Mouse (Mus musculus): ENCODE results near the gene Paf1. TPM values are rescaled to one million over a fixed set of nuclear protein-coding genes. Genes with fewer than 3 reads are reported as not detected.
A peak's percentile ranks its signal among the peaks of the same experiment; 100 is the strongest.

Gene Paf1
- polyA plus RNA-seq, 1 experiment: 78.4 TPM

DNA sequence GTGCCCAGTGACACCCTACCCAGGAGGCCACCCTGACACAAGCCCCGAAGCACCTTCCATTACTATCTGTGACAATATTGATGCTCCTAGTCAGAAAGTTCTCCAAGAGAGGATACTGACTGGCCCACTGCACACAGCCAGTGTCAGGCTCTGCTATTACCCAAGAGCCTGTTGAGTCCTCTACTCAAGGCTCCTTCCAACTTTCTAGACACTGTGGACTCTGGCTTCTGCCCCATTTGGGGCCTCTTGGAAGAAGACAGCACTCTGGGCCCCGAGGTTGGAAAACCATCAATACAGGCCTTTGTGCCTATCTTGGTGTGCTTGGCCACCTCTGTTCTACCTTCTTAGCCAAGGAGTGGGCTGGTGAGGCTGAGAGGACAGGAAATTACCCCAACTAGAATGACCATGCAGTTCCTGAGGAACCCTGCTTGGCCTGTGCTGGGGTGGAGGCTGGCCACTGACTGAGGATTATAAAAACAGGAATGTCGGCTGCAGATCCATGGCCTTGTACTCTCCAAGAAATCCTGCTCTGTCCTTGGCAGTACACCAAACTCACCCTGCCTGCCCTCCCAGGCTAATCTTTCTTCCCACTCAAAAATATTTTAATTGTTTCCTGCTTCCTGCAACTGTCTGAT is 18.2 kb downstream of the Paf1 start:
- H3K4me1 ChIP-seq (ENCODE audit: control insufficient read depth, insufficient read depth, low read length): peaks cover 6% of the 10 kb centered on the region; the same call in 1 of the 2 replicates
- peak; percentile 86 for DNase-seq
- peak overlapping the region; percentile 59 for H3K27ac ChIP-seq (ENCODE audit: insufficient read depth, low read depth, low read length)
- 63% methylated on average over 3 of the region's 3 CpGs for WGBS
- TF ChIP-seq POLR2A (IDR thresholded peaks at IDR 0.05; ENCODE audit: low read depth, low read length) (no peak), CTCF (conservative IDR thresholded peaks at IDR 0.05; ENCODE audit: insufficient read depth, insufficient read length, low read depth, low read length) (no peak)
- no peaks in the 10 kb centered on the region; the same call in 1 of the 2 replicates for H3K36me3 ChIP-seq (ENCODE audit: control insufficient read depth, insufficient read depth, low read length)
- no peaks in the 10 kb centered on the region for H3K27me3 ChIP-seq (replicated peaks; ENCODE audit: control insufficient read depth, insufficient read depth, low read length)
- H3K4me3 ChIP-seq (ENCODE audit: insufficient read depth, low read depth, low read length): no peak overlapping the region

DNA sequence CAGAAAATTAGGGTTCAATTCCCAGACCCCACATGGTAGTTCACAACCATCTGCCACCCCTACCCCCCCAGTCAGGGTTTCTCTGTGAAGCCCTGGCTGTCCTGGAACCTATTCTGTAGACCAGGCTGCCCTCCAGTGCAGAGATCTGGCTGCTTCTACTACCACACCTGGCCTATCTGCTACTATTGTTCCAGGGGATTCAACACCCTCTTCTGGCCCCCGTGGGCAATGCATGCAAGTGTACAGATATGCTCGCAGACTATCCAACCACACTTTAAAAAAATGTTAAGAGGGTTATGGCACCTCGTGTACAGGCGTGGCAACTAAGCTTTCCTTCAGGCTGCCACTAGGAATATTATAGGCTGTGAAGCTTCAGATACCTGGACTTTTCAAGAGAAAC is 20.1 kb downstream of the Paf1 start:
- Histone ChIP-seq H3K27me3 (replicated peaks; ENCODE audit: control insufficient read depth, insufficient read depth, low read length) (no peaks in the 10 kb centered on the region), H3K27ac (ENCODE audit: insufficient read depth, low read depth, low read length) (no peak overlapping the region), H3K4me3 (ENCODE audit: insufficient read depth, low read depth, low read length) (no peak overlapping the region), H3K36me3 (ENCODE audit: control insufficient read depth, insufficient read depth, low read length) (no peaks in the 10 kb centered on the region; the same call in 1 of the 2 replicates), H3K4me1 (ENCODE audit: control insufficient read depth, insufficient read depth, low read length) (peaks cover 6% of the 10 kb centered on the region; the same call in 1 of the 2 replicates)
- 86% methylated on average over 4 of the region's 4 CpGs for WGBS
- no peak for DNase-seq
- TF ChIP-seq CTCF (conservative IDR thresholded peaks at IDR 0.05; ENCODE audit: insufficient read depth, insufficient read length, low read depth, low read length) (no peak), POLR2A (IDR thresholded peaks at IDR 0.05; ENCODE audit: low read depth, low read length) (no peak)

DNA sequence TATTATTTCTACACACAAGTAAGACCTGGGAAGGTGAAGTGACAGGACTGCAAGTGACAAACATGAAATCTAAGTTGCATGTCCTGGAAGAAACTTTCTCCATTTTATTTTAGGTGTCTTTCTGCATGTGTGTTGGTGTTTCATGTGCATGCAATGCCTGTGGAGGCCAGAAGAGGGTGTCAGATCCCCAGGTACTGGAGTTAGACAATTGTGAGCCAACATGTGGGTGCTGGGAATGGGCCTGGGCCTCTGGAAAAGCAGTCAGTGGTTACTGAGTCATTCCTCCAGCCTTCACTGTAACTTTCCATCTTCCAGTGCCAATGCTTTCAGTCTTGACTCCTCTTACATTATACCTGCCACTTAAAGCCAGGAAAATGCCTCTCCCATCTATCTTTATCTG is 24.6 kb downstream of the Paf1 start:
- no peak overlapping the region for H3K4me3 ChIP-seq (ENCODE audit: insufficient read depth, low read depth, low read length)
- TF ChIP-seq POLR2A (IDR thresholded peaks at IDR 0.05; ENCODE audit: low read depth, low read length): no peak
- 0 out of 2 replicates have a peak, but pooled peaks have one; percentile 12 for TF ChIP-seq CTCF (conservative IDR thresholded peaks at IDR 0.05; ENCODE audit: insufficient read depth, insufficient read length, low read depth, low read length)
- no peak overlapping the region for H3K27ac ChIP-seq (ENCODE audit: insufficient read depth, low read depth, low read length)
- H3K4me1 ChIP-seq (ENCODE audit: control insufficient read depth, insufficient read depth, low read length): 0 out of 2 replicates have a peak, but pooled peaks cover 4% of the 10 kb centered on the region
- no peaks in the 10 kb centered on the region for H3K27me3 ChIP-seq (replicated peaks; ENCODE audit: control insufficient read depth, insufficient read depth, low read length)
- DNase-seq: no peak
- no peaks in the 10 kb centered on the region; the same call in 1 of the 2 replicates for H3K36me3 ChIP-seq (ENCODE audit: control insufficient read depth, insufficient read depth, low read length)

DNA sequence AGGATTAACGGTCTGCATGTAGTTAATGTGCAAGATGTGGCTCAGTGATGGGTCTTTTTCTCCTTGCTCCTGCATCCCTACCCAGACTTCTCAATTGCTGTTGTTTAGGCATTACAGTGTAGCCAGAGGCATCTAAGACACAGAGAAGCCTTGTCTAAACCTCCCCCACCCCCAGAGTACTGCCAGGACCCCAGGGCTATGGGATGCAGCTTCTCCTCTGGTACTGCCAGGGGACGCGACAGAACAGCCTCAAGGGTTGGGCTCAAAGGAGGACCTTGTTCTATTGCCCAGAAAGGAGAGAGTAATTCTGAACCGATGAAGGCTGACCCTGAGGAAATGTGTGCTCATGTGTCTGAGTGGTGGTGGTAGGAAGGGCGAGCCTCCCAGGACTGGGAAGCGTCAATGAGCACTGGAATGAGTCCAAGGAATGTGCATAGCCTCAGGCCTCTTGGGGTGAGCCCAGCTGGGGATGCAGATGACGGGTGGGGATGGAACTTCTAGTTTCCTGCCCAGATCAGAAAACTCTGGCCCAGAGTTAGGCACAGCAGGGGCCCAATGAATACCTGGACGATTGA is 25.4 kb downstream of the Paf1 start:
- Histone ChIP-seq H3K4me1 (ENCODE audit: control insufficient read depth, insufficient read depth, low read length) (0 out of 2 replicates have a peak, but pooled peaks cover 4% of the 10 kb centered on the region), H3K27me3 (replicated peaks; ENCODE audit: control insufficient read depth, insufficient read depth, low read length) (no peaks in the 10 kb centered on the region), H3K27ac (ENCODE audit: insufficient read depth, low read depth, low read length) (peak overlapping the region; percentile 62), H3K36me3 (ENCODE audit: control insufficient read depth, insufficient read depth, low read length) (no peaks in the 10 kb centered on the region; the same call in 1 of the 2 replicates), H3K4me3 (ENCODE audit: insufficient read depth, low read depth, low read length) (no peak overlapping the region)
- peak; percentile 87 for DNase-seq
- WGBS: 39% methylated on average over 8 of the region's 8 CpGs
- TF ChIP-seq CTCF (conservative IDR thresholded peaks at IDR 0.05; ENCODE audit: insufficient read depth, insufficient read length, low read depth, low read length) (no peak), POLR2A (IDR thresholded peaks at IDR 0.05; ENCODE audit: low read depth, low read length) (no peak)

DNA sequence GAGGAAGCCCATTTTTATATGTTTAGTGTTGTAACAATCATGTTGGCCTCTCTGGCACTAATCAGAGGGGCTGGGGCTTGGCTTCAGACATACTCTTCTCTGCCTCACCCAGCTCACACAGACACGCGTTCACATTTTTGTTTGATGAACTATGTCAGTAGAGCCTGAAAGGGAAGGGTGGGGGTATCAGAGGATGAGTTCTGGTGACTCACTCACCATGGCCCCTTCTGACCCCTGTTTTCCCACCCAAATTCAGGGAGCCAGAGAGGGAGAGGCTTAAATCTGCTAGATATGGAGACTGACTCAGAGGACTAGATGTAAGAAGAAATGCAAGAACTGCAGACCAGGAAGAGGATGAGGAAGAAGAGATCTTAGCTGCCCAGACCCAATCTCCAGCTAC is 26.7 kb downstream of the Paf1 start:
- 0 out of 2 replicates have a peak, but pooled peaks cover 4% of the 10 kb centered on the region for H3K4me1 ChIP-seq (ENCODE audit: control insufficient read depth, insufficient read depth, low read length)
- H3K4me3 ChIP-seq (ENCODE audit: insufficient read depth, low read depth, low read length): no peak overlapping the region
- 88% methylated on average over 2 of the region's 2 CpGs for WGBS
- DNase-seq: no peak
- no peaks in the 10 kb centered on the region for H3K36me3 ChIP-seq (ENCODE audit: control insufficient read depth, insufficient read depth, low read length)
- TF ChIP-seq POLR2A (IDR thresholded peaks at IDR 0.05; ENCODE audit: low read depth, low read length) (no peak), CTCF (conservative IDR thresholded peaks at IDR 0.05; ENCODE audit: insufficient read depth, insufficient read length, low read depth, low read length) (no peak)
- peak overlapping the region; percentile 65; the same call in 1 of the 2 replicates for H3K27ac ChIP-seq (ENCODE audit: insufficient read depth, low read depth, low read length)
- no peaks in the 10 kb centered on the region for H3K27me3 ChIP-seq (replicated peaks; ENCODE audit: control insufficient read depth, insufficient read depth, low read length)

DNA sequence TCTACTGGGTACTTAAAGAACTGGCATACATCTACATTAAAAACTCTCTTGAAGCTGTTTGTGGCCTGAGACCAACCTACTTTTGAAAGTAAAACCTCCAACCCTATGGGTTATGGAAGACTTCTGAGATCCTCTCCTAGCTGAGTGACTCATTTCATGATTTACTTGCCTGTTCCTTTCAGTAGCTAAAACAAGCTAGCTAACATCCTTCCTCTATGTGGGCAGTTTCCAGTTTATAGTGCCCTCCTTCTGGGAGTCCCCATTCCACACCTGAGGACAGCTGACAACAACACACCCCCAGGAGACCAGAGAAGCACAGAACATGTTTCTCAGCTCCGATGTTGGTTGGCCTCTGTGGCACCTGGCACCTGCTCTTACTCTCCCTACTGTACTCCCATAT is 30.3 kb downstream of the Paf1 start:
- Histone ChIP-seq H3K27ac (ENCODE audit: insufficient read depth, low read depth, low read length) (no peak overlapping the region), H3K27me3 (replicated peaks; ENCODE audit: control insufficient read depth, insufficient read depth, low read length) (no peaks in the 10 kb centered on the region), H3K4me1 (ENCODE audit: control insufficient read depth, insufficient read depth, low read length) (peaks cover 13% of the 10 kb centered on the region; the same call in 1 of the 2 replicates), H3K4me3 (ENCODE audit: insufficient read depth, low read depth, low read length) (no peak overlapping the region), H3K36me3 (ENCODE audit: control insufficient read depth, insufficient read depth, low read length) (no peaks in the 10 kb centered on the region)
- whole genome bisulfite sequencing: 90% methylated on average over 1 of the region's 1 CpGs
- DNase-seq: no peak
- TF ChIP-seq CTCF (conservative IDR thresholded peaks at IDR 0.05; ENCODE audit: insufficient read depth, insufficient read length, low read depth, low read length) (no peak), POLR2A (IDR thresholded peaks at IDR 0.05; ENCODE audit: low read depth, low read length) (no peak)

DNA sequence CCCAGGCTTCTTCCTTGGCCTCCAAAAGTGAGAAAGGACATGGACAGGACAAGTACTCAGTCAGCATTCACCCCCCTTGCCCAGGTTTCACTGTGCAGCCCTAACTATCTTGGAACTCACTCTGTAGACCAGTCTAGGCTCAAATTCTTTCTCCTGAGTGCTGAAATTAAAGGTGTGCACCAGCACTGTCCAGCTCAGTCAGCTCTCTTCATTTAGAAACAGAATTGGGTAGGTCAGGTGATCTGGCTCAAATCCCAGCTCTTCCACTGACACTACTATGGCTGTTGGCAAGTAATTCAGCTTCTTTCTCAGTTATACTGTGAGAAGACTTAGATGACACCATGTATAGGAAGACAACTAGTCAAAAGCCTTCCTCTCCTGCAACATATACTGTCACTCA is 35.0 kb downstream of the Paf1 start:
- H3K27ac ChIP-seq (ENCODE audit: insufficient read depth, low read depth, low read length): no peak overlapping the region
- TF ChIP-seq POLR2A (IDR thresholded peaks at IDR 0.05; ENCODE audit: low read depth, low read length) (no peak), CTCF (conservative IDR thresholded peaks at IDR 0.05; ENCODE audit: insufficient read depth, insufficient read length, low read depth, low read length) (no peak)
- DNase-seq: peak; percentile 55

More for the DNA sequence above, 35.0 kb downstream of the Paf1 start:
- Histone ChIP-seq H3K4me1 (ENCODE audit: control insufficient read depth, insufficient read depth, low read length) (peaks cover 10% of the 10 kb centered on the region; the same call in 1 of the 2 replicates), H3K4me3 (ENCODE audit: insufficient read depth, low read depth, low read length) (no peak overlapping the region), H3K36me3 (ENCODE audit: control insufficient read depth, insufficient read depth, low read length) (no peaks in the 10 kb centered on the region), H3K27me3 (replicated peaks; ENCODE audit: control insufficient read depth, insufficient read depth, low read length) (no peaks in the 10 kb centered on the region)
